Mouse (Mus musculus) left cerebral cortex, adult 2 months (tissue): ENCODE measurements at regions not wholly inside any gene's neighbourhood (a gene's known extent, or its start where the extent isn't known, plus 50 kb on each side); places are given as distances from the start of the nearest gene placed in this dataset.

Experiments used
- DNase-seq, 2 experiments: peaks; one replicate each; pipeline ENCODE4 v3.0.0; 2021 to 2022; ENCODE audit warnings: low spot score in 2 of 2, mixed read lengths in 1 of 2; ENCODE audit errors: extremely low spot score in 1 of 2
- H3K27ac ChIP-seq: fragments of 200-600 bp; 2 replicates; pipeline ENCODE4 v1.8.1; 2022
- H3K4me3 ChIP-seq: fragments of 200-600 bp; 2 replicates; pipeline ENCODE4 v1.8.1; 2022
- CTCF ChIP-seq: fragments of 200-600 bp; IDR thresholded peaks from 2 replicates; pipeline ENCODE4 v1.8.1; 2022; ENCODE audit warnings: antibody characterized with exemption, mild to moderate bottlenecking, moderate library complexity
- intact Hi-C: fragments of 180-260 bp; cut with DNase I; formaldehyde crosslinking; loops from one replicate; pipeline ENCODE4 v1.15.1; 2025

DNA sequence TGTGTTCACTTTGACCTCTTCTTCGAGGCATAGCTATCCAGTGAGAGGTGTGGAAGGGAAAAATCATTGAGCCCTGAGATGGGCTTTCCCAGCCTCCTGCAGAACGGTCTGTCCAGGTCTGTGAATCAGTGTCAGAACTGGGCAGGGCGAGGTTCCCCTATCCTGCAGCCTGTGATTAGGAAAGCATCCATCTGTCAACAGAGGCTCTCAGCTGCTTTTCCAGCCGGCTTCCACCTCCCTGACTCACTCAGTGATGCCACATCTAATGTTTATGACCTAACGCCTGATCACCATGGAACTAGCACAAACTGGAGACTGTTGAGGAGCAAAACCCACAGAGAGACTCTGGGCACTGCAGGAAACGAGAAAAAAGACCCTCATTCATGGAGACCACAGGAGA is 148.1 kb upstream of the Ccn2 start:
- Histone ChIP-seq H3K4me3 (no peak overlapping the region), H3K27ac (no peak overlapping the region)
- DNase-seq, result no peak
- intact Hi-C loops, result no loop called here
- TF ChIP-seq CTCF, result no peak

DNA sequence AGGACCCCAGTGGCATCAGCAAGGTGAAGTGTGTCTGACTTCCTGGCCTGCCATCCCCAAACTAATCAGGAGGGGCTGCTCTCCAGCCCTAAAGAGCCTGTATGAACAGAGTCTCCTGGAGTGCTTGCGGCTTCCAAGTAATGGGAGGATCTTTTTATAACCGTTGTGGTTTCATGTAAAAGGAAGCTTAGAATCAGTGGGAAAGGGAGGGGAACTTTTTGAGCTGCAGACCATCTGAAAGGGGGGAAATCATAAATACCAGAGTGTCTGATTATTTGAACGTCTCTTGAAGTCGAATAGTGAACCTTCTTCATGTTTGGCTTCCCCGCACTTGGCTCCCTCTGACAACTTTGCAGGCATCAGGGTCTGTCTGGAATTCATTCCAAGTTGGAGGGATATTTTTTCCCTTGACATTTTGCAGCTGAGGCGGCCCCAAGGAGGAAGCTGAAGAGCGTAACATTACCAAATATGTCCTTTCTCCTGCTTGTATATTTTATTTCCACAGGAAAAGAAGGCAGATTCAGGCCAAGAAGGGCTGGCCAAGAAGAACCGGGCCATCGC is 147.2 kb upstream of the Ccn2 start:
- no peak; the same call in 1 of the 2 replicates for TF ChIP-seq CTCF
- DNase-seq, result no peak
- Histone ChIP-seq H3K27ac (peak overlapping the region; percentile 56), H3K4me3 (no peak overlapping the region)
- intact Hi-C loops, result no loop called here

DNA sequence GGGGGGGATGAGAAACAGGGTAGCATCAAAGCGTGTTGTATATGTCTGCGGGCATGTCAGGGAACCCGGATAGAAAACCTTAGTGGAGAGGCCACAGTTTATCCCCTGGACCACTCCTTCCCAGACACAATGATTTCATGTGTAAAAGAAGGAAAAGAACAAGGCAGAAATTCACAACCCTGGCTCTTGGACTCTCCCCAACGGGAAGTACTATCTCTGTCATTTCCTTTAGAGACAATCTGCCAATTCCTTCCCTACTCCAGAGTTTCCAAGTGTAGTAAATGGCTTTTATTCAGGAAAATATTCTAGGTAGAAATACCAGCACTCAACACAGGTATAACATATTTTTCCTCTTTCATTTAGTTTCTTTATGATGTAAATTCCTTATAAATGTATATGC is 141.7 kb upstream of the Ccn2 start:
- no peak overlapping the region for H3K27ac ChIP-seq

DNA sequence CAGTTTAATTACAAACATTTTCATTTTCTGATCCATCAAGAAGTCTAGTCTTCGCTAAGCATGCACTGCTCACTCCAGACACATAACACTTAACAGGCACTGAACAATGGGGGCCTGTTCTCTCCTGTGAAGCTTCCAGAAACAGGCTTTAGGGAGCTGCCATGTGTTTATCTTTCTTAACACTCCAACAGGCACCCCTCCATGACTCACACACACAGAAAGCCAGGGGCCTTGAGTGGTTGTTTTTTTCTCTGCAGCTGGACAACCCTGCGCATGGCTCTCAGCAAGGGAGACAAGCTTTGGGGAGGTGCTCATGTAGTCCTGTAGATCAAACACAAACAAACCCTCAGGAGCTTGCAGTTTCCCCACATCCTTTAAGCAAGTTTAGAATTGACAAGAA is 136.6 kb upstream of the Ccn2 start:
- no peak for TF ChIP-seq CTCF
- intact Hi-C loops, result no loop called here
- no peak for DNase-seq
- H3K4me3 ChIP-seq, result no peak overlapping the region
- no peak overlapping the region for H3K27ac ChIP-seq

More for the DNA sequence above, 141.7 kb upstream of the Ccn2 start:
- intact Hi-C loops, result no loop called here
- no peak for TF ChIP-seq CTCF
- DNase-seq, result no peak
- no peak overlapping the region for H3K4me3 ChIP-seq

DNA sequence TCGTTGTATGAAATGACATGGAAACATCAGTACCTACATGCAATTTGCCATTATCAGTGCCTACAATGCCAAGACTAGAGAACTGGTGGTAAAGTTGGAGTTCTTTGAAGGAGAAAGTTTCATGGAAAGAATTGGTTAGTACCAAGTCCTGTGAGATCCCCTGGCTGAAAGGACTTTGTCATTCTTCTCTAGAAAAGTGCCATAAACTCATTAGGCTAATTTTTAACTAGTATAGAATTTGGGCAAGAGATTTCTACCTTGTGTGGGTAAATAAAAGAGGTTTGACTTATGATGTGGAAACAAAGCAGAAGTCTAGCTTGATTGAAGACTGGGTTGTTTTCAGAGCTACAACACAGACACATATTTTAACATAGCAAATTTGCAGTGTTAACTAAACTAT is 131.4 kb upstream of the Ccn2 start:
- no peak for TF ChIP-seq CTCF
- DNase-seq, result no peak
- Histone ChIP-seq H3K4me3 (no peak overlapping the region), H3K27ac (no peak overlapping the region)
- intact Hi-C loops, result no loop called here

DNA sequence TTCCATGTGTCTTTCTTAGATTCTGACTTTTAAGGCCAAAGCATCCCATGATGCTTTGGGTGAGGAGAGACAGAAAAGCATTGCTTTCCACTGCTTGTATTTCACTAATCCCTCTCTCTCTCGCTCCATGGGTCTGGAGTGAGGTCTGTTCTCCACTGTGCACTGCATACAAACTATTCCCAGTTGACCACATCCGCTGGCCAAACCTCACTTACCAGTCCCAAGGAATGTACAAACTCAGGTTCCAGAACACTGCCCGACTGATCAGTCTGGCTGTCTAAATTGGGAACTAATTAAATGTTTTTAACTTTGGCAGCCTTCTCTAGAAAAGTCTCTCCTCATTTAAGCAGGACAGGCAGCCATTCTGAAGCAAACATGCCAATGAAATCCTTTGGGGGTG is 130.9 kb upstream of the Ccn2 start:
- no peak for DNase-seq
- Histone ChIP-seq H3K27ac (no peak overlapping the region), H3K4me3 (no peak overlapping the region)
- intact Hi-C loops, result no loop called here
- no peak for TF ChIP-seq CTCF

DNA sequence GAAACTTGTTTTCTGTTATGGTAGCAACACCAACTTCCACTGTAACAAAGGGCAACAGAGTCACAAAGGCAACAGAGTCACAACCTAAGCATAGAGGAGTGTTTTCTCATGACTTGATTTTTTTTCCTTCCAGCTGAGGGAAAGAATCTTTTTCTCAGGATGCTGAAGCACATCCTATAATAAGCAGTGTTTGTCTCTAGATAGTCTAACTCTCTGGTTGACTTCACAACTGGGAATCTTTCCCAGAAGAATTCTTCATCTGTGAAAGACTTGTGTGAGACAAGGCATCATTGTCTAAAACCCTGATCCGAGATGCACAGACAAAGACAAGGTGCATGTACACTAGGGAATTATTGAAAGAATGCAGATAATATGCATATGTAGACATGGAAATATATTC is 125.5 kb upstream of the Ccn2 start:
- Histone ChIP-seq H3K4me3 (no peak overlapping the region), H3K27ac (no peak overlapping the region)
- intact Hi-C loops, result no loop called here
- DNase-seq, result no peak
- TF ChIP-seq CTCF, result no peak

DNA sequence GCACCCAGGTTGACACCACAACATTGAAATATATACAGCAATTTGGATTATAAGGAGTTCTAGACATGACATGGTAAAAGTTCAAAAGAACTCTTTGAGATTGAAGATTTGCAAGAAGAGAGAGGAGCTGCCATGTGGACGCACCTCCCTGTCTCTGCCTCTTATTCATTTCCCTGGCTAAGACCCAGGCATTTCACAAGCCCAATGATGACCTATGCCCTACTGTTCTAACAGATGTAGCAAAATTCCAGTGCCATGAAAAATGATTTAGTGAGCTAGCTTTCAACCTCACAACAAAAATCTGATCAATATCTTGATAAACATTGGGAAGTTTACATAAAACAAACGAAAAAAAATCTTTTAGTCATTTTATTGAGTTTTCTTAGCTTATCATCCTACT is 123.7 kb upstream of the Ccn2 start:
- no peak overlapping the region for H3K27ac ChIP-seq
- no peak for DNase-seq
- intact Hi-C loops, result no loop called here
- H3K4me3 ChIP-seq, result no peak overlapping the region
- no peak for TF ChIP-seq CTCF

DNA sequence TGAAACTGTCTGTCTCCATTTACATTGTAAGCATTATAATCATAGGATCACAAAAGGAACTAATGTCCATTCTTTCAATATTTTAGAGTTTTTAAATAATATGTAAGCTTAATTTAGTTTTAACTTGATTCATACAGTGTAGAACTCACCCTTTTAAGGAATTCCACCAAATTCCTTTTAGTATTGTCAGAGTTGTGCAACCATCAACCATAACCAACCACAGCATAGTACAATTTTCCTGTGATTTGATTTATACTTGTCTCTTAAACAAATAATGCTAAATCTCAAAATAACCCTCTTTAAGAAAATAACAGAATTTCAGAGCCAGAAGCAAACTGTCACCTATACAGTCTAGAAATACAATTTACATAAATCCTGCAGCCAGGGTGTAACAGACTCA is 119.0 kb upstream of the Ccn2 start:
- Histone ChIP-seq H3K27ac (no peak overlapping the region), H3K4me3 (no peak overlapping the region)
- intact Hi-C loops, result no loop called here
- no peak for DNase-seq
- no peak for TF ChIP-seq CTCF

DNA sequence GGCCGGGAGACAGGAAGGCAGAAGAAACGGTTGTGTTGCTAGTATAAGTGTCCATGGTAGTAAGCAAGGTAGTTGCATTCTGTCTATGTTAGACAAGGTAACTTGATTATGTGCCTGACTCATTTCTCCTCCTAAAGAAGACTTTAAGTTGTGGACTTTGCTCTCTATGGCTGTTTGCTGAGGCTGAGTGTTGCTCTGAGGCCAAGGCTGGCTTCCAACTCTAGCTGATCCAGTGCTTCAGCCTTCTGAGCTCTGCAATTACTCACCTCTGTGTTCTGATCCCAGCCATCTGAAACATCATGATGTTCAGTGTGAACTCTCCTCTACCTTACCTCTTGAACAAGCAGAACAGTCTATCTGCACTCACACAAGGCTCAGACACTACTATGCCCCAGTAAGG is 116.7 kb upstream of the Ccn2 start:
- Histone ChIP-seq H3K27ac (no peak overlapping the region), H3K4me3 (no peak overlapping the region)
- no peak for DNase-seq
- TF ChIP-seq CTCF, result no peak
- intact Hi-C loops, result no loop called here

DNA sequence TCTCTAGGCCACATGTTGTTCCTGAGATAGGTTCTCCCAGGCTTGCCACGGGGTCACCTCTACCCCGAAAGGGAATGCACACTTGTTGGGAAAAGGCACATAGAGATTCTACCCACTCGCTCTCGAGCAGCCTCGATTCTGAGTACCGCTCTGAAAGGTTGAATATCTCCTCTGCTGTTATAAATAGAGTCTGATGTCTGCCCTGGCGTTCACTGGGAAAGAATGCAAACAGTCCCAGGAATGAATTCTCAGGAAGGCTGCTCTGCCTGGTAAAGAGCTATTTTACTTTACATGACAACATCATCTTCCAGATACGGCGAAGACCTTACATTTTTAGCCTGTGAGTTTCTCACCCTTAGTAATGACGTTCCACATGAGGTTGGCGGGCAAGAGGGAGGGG is 116.1 kb upstream of the Ccn2 start:
- TF ChIP-seq CTCF, result no peak
- intact Hi-C loops, result no loop called here
- DNase-seq, result no peak
- H3K4me3 ChIP-seq, result no peak overlapping the region
- no peak overlapping the region for H3K27ac ChIP-seq

DNA sequence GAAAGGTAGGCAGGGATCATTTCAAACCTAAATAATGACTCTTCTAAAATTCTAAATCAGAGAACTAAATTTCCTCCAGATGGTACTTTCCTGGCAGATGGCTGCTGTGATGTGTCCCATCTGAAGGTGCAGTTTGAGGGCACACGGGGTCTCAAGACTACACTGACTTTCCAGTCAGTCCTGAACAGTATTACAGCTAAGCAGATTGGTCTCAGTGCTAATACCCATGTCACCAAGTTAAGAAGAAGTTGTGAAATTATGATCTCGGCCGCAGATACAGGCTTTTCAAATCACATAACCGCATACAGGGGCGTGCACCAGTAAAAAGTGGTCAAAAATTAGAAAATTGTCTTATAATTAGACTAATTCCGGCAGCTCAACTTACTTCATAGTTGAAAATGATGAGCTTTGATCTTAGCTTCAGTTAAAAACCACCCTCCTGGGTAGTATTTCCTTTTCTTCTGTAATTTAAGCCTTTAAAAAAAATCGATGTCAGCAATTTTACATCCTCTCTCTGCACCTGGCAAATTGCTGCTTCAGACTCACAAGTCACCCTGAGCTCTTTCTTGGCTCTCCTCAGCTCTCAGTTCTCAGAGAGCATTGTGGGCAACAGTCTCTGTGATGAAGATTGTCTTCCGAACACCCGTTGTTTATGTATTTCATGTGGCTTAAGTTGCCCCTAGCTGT is 113.2 kb upstream of the Ccn2 start:
- no peak overlapping the region for H3K27ac ChIP-seq
- no peak for DNase-seq
- no peak overlapping the region for H3K4me3 ChIP-seq
- intact Hi-C loops, result no loop called here
- TF ChIP-seq CTCF, result no peak

DNA sequence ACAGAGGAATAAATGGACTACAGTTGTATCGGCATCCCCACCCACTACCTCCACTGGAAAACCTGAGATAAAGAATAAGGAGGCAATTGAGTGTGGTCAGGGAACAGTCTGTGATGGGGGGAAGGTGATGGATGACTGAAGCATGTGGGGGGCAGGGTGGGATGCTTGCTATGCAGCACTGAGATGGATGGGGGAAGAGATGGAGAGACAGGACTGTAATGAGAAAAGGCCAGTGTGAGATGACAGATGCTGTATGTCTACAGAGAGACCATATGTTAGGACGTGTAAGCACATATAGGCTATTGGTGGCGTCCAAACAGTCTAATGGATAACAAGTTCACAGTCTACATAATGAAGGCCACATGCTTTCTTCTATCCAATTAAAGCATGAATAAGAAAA is 112.2 kb upstream of the Ccn2 start:
- Histone ChIP-seq H3K4me3 (no peak overlapping the region), H3K27ac (no peak overlapping the region)
- TF ChIP-seq CTCF, result no peak
- intact Hi-C loops, result no loop called here
- DNase-seq, result no peak
